Mouse (Mus musculus) spleen, embryonic (tissue): ENCODE measurements around the gene Lamtor3.
"Not testable (repeated sequence)": the region's sequence is repeated elsewhere in the genome, so short reads cannot be mapped to it uniquely, and the experiment has no call there.

ENCODE experiments used
- CTCF ChIA-PET: fragments of 350-600 bp; sonication (Branson Sonifier 250); formaldehyde crosslinking; loops from one replicate; lab custom pipeline; 2022; lab: Charles Lee

Lamtor3 gene

DNA sequence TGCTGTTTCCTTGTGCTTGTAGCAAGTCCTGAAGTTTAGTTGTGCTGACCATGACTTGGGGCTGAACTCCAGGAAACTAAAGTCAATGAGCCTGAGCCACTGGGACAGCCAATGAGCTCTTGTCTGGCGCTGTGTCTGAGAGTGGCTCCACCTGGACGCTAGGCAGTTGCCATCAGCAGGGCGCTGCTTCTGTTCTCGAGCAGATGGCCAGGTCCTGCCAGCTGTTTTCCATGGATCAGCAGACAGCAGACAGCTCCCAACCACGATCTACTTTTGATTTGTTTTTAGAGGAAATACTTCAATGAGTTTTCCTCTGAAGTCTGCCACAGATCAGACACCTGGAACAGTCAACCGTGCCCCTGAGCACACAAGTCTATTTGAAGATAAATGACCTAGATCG, 14.4 kb downstream of the Lamtor3 start:
- CTCF ChIA-PET = interaction anchor here (0.5 to 0.8 kb wide), 3 partner anchors 9 to 609 kb away, joined by 3 to 7 read pairs (median 3); no protein-coding TSS in a partner anchor

DNA sequence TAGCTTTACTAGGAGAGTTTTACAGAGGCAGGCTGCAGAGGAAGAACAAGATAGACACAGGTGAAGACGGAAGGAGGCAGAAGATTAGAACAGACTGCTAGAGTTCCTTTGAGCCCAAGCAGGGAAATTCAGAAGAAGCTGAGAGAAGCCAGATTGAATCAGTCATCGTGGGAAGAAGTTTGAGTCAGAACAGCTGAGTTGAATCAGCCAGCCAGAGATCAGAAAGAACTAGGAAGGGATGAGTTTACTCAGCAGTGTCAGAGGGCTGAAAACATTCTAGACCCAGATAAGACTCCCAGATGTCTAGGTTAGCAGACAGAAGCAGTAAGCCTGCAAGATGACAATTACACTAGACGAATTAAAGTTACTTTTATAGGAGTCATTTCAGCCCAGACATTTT, 15.7 kb downstream of the Lamtor3 start:
- CTCF ChIA-PET = no interaction called here

DNA sequence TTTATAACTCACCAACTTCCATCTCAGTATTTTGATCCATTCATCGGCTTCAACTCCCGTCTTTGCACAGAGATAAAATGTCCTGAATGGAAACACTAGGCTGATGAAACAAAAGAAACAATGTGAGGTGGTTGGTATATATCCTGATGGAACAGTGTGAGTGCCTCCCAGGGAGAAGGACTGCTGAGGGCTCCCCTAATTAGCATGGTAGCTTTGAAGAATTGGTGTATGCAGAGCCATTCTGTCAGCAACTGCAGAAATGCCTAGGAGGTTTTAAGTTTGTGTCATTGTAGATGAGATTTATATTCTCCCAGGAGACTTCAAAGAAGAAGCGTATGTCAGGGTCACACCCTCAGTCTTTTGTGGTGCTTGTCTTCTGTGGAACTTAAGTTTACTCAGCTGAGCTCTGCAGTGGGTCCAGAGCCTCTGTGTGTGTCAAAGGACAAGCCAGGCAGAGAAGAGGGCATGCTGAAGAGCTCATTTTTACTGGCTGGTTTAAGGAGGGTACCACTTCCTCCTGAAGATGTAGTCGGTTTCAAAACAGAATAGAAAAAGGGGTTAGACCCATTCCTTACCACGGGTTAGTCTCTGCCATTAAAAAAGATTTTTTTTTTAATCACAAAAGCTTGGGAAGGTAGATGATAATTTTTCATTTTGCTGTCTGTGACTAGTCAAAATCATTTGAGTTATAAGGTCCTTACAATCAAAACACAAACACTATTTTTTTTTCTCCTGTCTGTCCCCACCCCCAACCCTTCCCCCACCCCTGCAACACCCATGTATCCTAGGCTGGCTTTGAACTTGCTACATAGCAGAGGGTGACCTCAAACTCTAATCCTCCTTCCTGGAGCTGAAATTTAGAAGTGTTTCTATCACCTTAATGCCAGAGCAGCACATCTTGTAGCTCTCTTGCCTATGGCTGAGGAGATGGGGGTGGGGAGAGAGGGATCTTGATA, 17.5 kb downstream of the Lamtor3 start:
- CTCF ChIA-PET = interaction anchor here (0.6 kb wide), 1 partner anchor 1131 kb away, joined by 11 read pairs; no protein-coding TSS in a partner anchor

DNA sequence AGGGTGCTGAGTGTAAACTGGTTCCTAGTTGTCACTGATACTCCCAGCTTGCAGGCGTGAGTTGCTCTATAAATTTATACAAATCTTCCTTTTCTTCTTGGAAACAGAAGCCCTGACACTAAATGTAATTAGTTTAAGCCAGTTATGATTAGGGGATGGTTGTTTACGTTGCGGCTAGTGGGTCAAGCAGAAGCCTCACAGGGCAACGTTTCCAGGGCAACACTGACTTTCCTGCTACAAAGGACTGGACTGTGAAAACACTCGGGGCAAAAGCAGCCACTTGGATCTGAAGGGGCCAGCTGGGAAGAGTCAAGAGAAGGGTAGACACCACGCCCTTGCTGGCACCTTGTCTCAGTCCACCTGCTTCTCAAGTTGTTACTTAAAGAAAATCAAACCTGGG, 18.2 kb downstream of the Lamtor3 start:
- CTCF ChIA-PET = interaction anchor here (0.6 kb wide), 1 partner anchor 1130 kb away, joined by 11 read pairs; no protein-coding TSS in a partner anchor

DNA sequence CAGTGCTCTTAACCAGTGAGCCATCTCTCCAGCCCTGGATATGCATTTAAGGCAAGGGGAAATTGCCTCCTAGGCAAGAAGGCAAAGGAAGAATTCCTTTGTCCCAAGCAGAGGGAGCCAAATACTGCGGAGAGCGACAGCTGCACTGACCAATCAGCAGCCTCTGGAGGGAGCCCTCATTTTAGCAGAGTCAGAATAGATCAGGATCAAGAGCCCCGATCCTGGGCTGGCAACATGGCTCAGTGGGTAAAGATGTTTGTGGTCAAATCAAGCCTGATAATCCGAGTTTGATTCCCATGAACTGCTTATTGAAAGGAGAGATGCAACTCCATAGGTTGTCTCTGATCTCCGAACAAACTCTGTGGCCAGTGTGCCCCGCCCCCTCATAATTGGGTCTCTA, 20.3 kb downstream of the Lamtor3 start:
- CTCF ChIA-PET = interaction anchor here (0.6 to 0.7 kb wide), 2 partner anchors 208 to 261 kb away, joined by 3 to 4 read pairs; no protein-coding TSS in a partner anchor

DNA sequence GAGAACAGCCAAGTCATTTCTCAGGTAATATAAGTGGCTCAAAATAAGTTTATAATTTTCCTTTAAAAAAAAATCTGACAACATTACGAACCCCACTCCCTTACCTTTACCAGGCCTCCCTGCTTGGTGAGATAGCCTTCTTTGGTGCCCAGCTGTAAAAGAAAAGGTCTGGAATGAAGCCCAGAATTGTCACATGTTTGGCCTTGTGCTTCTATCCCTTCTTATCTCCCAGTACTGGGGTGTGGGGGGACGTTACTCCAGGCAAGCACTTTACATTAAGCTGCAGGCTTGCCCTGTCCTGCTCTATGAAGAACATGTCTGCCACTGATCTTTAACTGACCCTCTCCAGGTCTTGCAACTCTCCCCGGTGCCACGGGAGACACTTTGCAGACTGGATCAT, 22.5 kb downstream of the Lamtor3 start:
- CTCF ChIA-PET = no interaction called here

DNA sequence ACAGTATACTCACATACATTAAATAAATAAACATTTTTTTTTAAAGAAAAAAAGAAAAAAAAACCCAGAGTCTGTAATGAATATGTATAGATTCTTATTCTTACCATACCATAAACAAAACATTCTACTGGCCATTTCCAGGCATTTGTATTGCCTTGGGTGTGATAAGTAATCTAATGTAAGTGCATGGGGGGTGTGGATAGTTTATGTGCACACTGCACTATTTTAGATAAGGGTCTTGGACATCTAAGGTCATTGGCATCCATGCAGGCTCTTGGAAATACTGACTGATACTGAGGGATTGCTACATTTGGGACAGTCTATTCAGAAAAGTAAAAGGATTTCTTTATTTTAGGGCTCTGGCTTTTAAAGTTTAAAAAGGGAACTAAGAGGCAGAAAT, 23.2 kb downstream of the Lamtor3 start:
- CTCF ChIA-PET = no interaction called here

DNA sequence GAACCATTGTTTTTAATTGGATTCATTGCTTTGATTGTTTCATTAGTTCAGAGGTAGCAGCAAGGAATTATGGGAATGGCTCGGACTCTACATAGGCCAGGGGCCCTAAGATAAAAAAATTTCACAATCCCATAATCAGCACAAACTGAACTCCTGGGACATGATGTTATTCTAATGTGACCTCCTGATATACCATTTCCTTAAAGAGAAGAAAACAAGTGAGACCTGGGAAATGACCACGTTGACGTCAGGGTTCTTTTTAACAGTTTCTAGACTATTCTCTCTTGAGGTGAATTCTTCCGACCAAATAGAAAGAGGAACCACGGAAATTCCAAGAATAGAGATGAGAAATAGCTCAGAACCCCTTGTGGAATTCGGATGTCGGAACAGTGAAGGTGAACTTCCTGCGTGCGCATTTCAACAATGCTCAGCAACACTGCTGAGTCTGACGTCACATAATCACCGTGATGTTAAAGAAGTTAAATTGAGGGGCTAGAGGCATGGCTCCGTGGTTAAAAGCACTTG, 23.9 kb downstream of the Lamtor3 start:
- CTCF ChIA-PET = no interaction called here

DNA sequence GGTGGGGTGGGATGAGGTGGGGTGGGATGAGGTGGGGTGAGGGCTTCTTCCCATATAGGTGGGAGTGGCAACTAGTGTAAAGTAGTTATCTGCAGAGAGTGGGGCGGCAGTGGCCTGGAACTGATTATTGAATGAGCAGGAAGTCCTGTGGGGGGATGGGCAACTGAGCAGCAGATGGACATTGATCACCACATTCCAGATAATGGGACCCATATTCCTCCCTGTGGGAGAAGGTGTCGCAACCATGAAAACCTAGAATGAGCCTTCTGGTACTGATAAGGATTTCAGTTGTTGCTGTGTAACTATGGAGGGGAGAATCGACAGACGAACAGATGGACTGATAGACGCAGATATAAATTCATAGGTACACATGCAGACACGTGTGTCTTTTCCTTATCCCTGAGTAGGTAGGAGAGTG, 25.4 kb downstream of the Lamtor3 start:
- CTCF ChIA-PET = interaction anchor here (0.6 kb wide), 1 partner anchor 200 kb away, joined by 4 read pairs; no protein-coding TSS in a partner anchor

DNA sequence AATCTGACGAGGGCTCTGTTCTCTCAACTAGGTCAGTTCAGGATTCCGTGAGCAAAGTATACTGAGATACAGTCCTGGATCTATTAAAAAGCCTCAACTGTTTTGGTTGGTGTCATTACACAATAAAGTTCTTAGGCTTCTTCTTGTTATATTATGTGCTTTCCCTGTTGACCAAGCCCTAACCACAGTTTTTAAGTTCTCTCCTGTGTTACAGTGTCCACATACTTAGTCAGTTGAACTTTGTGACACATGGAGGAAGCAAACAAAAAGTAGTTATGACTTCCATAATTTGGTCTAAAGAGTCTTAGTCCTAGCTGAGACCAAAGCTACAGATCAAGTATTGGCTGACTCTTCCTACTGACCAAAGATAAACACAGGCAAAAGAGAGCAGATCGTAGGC, 28.5 kb downstream of the Lamtor3 start:
- CTCF ChIA-PET = no interaction called here

DNA sequence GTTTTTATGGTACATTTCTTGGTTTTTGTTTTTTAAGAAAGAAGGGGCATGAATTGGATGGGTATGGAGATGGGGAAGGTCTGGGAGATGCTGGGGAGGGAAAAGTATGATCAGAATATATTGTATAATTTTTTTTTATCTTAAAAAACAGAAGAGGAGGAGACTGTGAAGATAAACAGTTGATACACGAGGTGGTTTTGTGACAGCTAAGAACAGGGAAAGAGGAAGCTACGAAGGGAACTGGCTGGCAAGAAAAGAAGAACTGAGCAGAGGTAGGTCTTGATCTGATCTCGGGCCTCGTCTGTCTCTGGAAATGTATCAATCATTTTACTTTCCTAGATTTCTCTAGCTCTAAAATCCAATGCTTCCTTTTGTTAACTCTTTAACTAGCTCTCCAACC, 29.2 kb downstream of the Lamtor3 start:
- CTCF ChIA-PET = no interaction called here

DNA sequence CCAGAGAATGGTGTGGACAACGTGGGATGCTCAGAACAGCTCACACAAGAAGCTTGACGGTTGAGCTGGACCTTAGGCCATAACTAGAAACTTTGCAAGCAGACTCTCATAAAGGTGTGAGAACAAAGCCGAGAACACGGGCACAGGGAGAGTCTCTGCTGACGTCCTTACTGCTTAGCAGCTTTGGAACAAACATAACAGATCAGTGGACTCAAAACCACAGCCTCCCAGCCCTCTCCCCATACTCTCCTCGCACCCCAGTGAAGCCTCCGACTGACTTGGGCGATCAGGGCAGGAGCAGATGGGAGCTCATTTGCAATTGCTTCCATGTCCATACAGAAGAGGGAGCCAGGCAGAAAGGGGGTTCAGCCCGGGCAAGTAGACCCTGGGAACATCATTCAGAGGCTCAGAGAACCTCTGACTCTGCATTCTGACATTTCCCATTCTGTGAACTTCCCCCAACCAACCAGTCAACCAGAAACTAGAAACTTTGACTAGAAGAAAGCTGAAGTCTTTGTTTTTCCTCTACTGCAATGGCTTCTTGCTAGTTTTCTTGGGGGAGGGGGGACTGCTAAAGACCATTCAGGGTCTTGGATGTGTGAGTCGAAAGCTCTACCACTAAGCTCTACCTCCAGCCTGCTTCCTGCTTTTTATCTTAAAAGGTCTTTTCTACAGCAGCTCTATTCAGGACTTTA, 32.0 kb downstream of the Lamtor3 start:
- CTCF ChIA-PET = interaction anchor here (0.6 kb wide), 2 partner anchors 10 to 36 kb away, joined by 4 to 6 read pairs; no protein-coding TSS in a partner anchor

DNA sequence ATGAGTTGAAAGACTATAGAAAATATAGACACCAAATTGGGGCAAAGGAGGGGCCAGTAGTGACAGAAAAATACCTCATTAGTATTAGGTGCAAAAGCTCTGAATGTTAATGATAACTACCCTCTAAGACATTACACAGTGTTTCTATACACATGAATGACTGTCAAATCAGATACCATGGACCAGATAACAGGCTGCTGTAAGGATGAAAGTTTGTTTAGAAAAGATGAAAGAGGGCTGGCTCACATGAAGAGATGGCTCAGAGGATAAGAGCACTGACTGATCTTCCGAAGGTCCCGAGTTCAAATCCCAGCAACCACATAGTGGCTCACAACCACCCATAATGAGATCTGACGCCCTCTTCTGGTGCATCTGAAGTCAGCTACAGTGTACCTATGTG, 33.0 kb downstream of the Lamtor3 start:
- CTCF ChIA-PET = not testable (repeated sequence)

DNA sequence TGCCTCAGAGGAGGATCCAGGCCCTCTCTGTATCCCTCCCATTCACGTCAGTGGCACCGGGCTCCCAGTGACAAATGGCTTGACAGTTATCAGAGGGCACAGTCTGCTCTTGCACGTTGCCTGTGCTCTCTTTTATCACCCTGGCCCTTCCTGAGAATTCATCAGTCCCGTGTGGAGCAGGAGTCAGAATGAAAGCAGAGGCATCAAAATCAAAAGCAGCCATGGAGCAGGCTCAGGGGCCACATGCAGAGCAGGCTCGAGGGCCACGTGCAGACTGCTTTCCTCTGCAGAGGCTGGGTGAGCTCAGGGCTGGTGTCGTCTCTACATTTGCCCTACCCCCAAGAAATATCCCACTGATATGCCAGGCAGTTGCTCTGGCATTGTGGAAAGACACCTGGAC, 33.5 kb downstream of the Lamtor3 start:
- CTCF ChIA-PET = no interaction called here

DNA sequence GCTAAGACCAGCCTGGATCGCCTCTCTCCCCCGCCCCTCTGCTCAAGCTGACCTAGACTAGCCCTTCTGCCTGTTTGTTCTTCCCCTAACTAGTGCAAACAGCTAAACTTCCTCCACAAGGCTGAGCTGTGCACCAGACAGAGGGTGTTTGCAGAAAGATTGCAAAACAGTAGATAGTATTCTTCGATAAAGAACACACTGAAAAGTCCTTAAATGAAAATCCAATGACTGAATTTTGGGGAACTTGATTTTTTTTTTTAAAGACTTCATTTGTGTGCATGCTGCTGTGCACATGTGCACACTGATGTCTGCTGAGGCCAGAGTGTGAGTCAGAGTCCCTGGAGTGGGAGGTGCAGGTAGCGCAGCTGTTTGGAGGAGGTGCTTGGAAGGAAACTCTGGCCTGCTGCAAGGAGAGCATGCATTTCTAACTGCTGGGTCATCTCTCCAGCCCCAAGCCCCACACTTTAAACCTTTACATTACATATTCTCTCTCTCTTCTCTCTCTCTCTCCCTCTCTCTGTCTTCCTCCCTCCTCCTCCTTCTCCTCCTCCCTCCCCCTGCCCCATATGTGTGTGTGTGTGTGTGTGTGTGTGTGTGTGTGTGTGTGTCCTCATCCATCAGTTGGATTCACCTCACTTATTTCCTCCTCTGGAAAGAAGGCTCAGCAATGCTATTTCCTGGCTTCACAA, 34.1 kb downstream of the Lamtor3 start:
- CTCF ChIA-PET = no interaction called here

DNA sequence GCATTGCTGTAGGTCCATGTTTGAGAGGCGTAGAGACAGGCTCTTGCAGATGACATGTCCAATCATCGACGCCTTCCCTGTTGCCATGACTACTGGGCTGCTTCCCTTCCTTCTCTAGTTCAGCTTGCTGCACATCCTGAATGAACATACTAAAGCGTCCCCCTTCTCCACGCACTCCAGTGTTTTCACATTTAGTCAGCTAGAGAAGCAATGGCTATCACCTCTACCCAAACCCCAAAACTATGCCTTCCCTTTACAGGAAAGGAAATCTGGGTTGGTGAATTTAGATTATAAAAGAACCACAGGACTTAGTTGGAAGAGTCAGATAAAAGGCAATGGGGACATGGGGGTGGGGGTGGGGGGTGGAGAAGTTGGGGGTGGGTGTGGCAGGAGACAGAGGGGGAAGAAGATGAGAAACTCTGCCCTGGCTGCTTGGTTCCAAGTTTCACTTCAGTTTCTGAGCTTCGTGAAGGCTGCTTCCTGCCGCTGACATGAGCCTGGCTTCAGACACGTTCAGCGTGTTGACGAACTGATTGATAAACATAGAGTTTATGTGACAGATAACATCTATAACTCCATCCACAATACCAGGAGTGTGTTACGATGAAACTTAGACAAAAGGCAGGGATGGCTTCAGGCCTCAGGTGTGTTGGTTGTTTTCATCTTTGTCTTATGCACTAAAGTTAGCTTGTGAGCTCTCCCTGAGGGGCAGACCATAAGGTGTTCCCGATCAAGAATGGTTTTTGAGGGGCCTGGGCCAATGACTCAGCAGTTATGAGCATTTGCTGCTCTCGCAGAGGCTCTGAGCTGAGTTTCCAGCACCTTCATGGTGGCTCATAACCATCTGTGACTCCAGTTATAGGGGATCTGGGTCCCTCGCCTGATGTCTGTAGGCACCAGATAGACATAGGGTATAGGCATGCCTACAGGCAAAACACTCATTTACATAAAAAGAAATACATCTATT, 34.9 kb downstream of the Lamtor3 start:
- CTCF ChIA-PET = interaction anchor here (1.5 kb wide), 1 partner anchor 11 kb away, joined by 4 read pairs; no protein-coding TSS in a partner anchor

DNA sequence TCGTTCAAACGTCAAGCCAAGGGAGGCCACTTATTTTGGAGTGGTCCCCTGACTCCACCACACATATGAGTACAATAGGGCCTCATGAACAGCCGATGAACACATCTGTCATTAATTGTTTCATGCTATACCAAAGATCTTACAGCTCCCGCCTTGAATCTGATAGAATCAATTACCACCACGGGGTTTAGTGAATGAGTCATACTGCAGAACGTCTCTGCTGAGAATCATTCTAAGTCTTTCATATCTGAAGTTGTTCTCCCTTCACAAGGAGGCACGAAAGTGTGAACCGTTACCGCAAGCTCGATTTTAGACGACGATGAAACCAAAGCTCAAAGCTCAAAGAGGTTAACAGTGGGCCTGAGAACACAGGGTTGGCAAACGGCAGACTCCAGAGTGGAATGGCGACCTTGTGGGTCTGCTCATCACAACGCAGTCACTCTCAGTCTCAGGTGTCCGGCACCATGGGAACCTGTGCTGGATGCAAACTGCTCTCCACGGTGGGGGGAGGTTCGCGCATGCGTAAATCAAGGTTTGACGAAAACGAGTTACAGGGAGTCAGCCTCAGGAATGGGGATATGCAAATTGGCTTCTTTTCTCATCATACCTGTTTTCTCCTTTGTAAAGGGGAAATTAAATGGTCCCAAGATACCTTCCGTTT, 36.1 kb downstream of the Lamtor3 start:
- CTCF ChIA-PET = interaction anchor here (1.5 to 1.9 kb wide), 2 partner anchors 10 to 12 kb away, joined by 4 to 12 read pairs; no protein-coding TSS in a partner anchor

DNA sequence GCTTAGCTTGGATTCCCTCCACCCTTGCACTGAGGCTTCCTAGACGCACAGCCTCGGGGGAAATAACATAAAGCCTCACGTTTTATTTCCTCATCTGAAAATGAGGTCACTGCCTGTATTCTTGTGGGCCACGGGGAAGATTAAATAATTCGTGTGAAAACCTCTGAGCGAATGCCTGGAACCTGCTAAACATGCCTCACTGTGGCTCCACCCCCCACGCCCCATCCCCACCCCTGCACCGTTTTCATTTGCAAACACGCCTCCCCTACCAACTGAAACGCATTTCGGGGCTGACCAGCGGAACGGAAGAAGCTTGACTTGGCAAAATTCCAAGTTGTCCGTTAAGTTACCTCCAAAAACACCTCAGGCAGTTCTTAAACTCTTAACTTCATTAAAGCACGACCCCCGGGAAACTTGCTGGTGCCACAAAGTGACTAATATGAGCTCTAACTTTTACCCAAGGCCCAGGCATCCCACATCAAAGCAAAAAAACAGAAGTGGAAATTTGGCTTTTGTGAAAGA, 37.3 kb downstream of the Lamtor3 start:
- CTCF ChIA-PET = interaction anchor here (1.9 kb wide), 1 partner anchor 11 kb away, joined by 12 read pairs; no protein-coding TSS in a partner anchor

DNA sequence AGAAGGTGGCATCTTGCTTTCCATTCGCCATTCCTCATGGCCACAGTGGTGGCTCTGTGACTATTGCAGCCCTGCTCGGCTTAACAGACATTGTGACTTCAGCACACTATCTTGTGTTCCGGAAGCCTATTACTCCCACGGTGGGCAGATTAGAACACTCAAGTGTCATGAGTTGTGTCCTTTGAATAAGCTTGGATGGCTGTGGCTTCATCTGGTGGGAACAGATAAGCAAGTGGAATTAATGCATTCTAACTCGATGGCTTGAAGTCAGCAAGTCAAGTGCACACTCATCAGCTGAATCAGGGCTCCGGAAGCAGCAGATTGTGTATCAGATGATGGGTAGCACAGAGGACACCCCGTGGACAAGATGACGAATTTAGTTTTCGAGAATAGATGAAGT, 39.6 kb downstream of the Lamtor3 start:
- CTCF ChIA-PET = no interaction called here
